Mouse (Mus musculus) kidney, adult 2 months (tissue): Measurements from ENCODE around the gene Hist1h2ad.

Experiments used
- CTCF ChIP-seq: fragments of 200-500 bp; conservative IDR thresholded peaks from 2 replicates; pipeline ENCODE4 v1.5.1; 2011; ENCODE audit warnings: low read depth, mild to moderate bottlenecking, control low read depth, low read length, moderate library complexity, mixed read lengths; ENCODE audit not compliant: insufficient read depth, insufficient read length
- POLR2A ChIP-seq: fragments of 200-500 bp; IDR thresholded peaks from one replicate; pipeline ENCODE4 v1.6.1; 2011; ENCODE audit warnings: low read depth, low read length, control low read depth

DNA sequence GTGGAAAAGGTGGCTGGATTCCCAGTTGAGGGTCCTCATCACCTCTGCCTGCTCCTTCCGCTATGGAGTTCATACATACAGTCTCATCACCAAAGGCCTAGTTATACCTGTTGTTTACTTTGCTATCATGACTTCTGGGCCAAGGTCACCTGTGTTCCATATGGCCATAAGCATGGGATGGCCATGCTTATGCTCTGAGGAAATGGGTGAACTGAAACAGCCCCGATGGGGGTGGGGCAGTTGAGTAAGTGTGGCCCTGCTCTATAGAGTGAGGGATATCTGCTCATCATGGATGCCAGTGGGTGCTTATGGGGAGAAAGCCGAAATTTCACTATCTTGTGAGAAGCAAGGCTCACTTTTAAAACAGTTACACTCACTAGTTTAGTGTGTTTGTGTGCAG, 30.9 kb downstream of the Hist1h2ad start:
- no peak for TF ChIP-seq CTCF
- TF ChIP-seq POLR2A: no peak
